Mouse (Mus musculus) megakaryocyte, embryonic 14.5 days (primary cell): ENCODE measurements around the gene Hormad2.

Experiments
- FLI1 ChIP-seq: IDR thresholded peaks from 2 replicates; pipeline ENCODE4 v1.6.1; 2012; ENCODE audit warnings: low read length, inconsistent platforms, mixed read lengths
- GATA1 ChIP-seq: IDR thresholded peaks from 3 replicates; pipeline ENCODE4 v1.6.1; 2012; ENCODE audit warnings: mixed read lengths, low read length, inconsistent platforms, borderline replicate concordance

- TF ChIP-seq GATA1, result no peak
- TF ChIP-seq FLI1, result no peak
Measured at GRCm38 (mm10) chr11:4379857-4380256, 61.0 kb downstream of the Hormad2 start.
